In the genomic region with DNA sequence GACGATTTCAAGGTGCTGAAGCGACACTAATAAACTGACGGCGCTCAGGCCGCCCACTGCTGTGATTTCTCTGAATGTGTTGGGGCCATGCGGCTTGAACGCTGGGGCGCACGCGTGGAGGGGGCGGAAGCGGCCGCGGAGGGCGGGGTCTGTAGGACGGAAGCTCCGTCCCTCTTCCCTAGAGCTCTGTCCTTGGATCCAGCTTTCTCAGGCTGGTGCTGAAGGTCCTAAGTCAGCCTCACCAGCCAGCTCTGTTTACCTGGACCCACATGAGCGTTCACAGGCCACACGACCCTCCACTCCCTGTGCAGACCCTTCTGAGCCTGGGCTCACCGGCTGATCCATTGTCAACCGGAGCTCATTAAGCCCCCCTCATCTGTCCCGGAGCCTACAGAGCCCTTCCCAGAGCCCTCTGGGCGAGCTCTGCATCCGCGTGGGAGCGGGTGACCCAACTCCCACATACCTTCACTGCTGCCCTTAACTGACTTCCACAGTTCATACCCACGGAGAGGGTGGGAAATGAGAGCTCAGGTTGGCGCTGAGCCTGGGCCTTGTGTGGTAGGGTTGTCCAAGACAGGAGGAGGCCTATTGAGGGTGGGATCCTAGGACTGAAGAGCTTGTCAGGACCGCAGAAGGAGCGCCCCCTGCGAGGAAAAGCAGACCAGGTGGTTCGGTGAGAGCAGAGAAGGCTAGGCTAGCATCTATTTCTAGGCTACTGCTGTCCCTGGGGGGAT, we compare ENCODE assay signal across 8 mouse cellular contexts. TPM values are rescaled to one million over a fixed set of nuclear protein-coding genes. Genes with fewer than 3 reads are reported as not detected.
A peak's percentile ranks its signal among the peaks of the same experiment; 100 is the strongest.
DNase-seq lines count a peak whose midpoint lies in the region; ATAC-seq and TF ChIP-seq lines count a peak whose summit lies in the region.

Tex22 (plus strand) TSS at position 174 of the 734 bp plus-strand sequence.

- 6% methylated on average over 32 of the region's 32 CpGs for WGBS in hindbrain, embryonic 11.5 days
- WGBS in lung, postnatal 0 days: 5% methylated on average over 32 of the region's 32 CpGs

- H3K4me2 ChIP-seq in hindbrain, embryonic 11.5 days (replicated peaks; ENCODE audit: low read depth, low read length): peak within 1 kb of the TSS; percentile 80
- H3K4me2 ChIP-seq in lung, postnatal 0 days (replicated peaks; ENCODE audit: low read depth, low read length): peak within 1 kb of the TSS; percentile 94

- peaks cover 5% of the 10 kb centered on the region for H3K4me1 ChIP-seq in hindbrain, embryonic 11.5 days (replicated peaks; ENCODE audit: control insufficient read depth, insufficient read depth, low read length)
- peaks cover 6% of the 10 kb centered on the region; the same call in 1 of the 2 replicates for H3K4me1 ChIP-seq in lung, postnatal 0 days (ENCODE audit: insufficient read depth, low read depth, low read length)

- TF ChIP-seq CTCF in lung, postnatal 0 days (IDR thresholded peaks at IDR 0.05): no peak

- no peak for TF ChIP-seq EP300 in lung, postnatal 0 days (IDR thresholded peaks at IDR 0.05)

- H3K9me3 ChIP-seq in hindbrain, embryonic 11.5 days (ENCODE audit: control insufficient read depth, low read length): no peaks in the 10 kb centered on the region
- H3K9me3 ChIP-seq in lung, postnatal 0 days (ENCODE audit: low read length): no peaks in the 10 kb centered on the region

- no peaks in the 10 kb centered on the region for H3K27me3 ChIP-seq in hindbrain, embryonic 11.5 days (ENCODE audit: control insufficient read depth, insufficient read depth, low read length)
- no peaks in the 10 kb centered on the region for H3K27me3 ChIP-seq in lung, postnatal 0 days (replicated peaks; ENCODE audit: insufficient read depth, low read length)

- H3K27ac ChIP-seq in hindbrain, embryonic 11.5 days (ENCODE audit: low read depth, low read length): peak within 1 kb of the TSS; percentile 87
- peak within 1 kb of the TSS; percentile 75 for H3K27ac ChIP-seq in lung, postnatal 0 days (ENCODE audit: low read length)

- DNase-seq in MN1 (ENCODE audit: low spot score): peak; percentile 79
- DNase-seq in cerebellum, postnatal 10 days: peak; percentile 92 to 95
- DNase-seq in frontal cortex, postnatal 10 days (ENCODE audit: low spot score in 2 of 2): peak; percentile 80 to 83
- peak; percentile 87 for DNase-seq in hindbrain, embryonic 11.5 days (ENCODE audit: low spot score)
- DNase-seq in layer of hippocampus, postnatal 10 days (ENCODE audit: low spot score in 2 of 2): peak; percentile 84 to 91
- peak; percentile 86 for DNase-seq in lung, postnatal 0 days (ENCODE audit: low spot score)
- DNase-seq in ovary, postnatal 14 days (ENCODE audit: low spot score): peak; percentile 76
- peak; percentile 65 to 75 for DNase-seq in thymus, postnatal 10 days (ENCODE audit: low spot score in 2 of 2)

- H3K4me3 ChIP-seq in hindbrain, embryonic 11.5 days (ENCODE audit: low read depth, low read length): peak within 1 kb of the TSS; percentile 46
- H3K4me3 ChIP-seq in lung, postnatal 0 days (ENCODE audit: low read depth, low read length): peak within 1 kb of the TSS; percentile 51

- peak within 1 kb of the TSS; percentile 66 for H3K9ac ChIP-seq in hindbrain, embryonic 11.5 days (ENCODE audit: low read depth, low read length)
- peak within 1 kb of the TSS; percentile 43 for H3K9ac ChIP-seq in lung, postnatal 0 days (replicated peaks; ENCODE audit: low read depth)

- peak; percentile 91 for ATAC-seq in hindbrain, embryonic 11.5 days (ENCODE audit: low FRiP score)
- peak; percentile 93 for ATAC-seq in lung, postnatal 0 days

- 0 out of 2 replicates have a peak, but pooled peaks cover 5% of the 10 kb centered on the region for H3K36me3 ChIP-seq in hindbrain, embryonic 11.5 days (ENCODE audit: control insufficient read depth, insufficient read depth, low read length)
- H3K36me3 ChIP-seq in lung, postnatal 0 days (ENCODE audit: insufficient read depth, low read length): no peaks in the 10 kb centered on the region; the same call in none of the 2 replicates

RNA-seq across cellular contexts. Expression of gene Tex22, which starts in this region (rescaled TPM):
- 0.26 TPM in 1 of 2 replicates, not detected in the other for polyA plus RNA-seq in hindbrain, embryonic 11.5 days (2014; fragmentation: Nextera tagmentation; extraction: Ambion mirVana)
- under 1 TPM; 0.45 to 0.64 TPM for total RNA-seq in layer of hippocampus, postnatal 10 days (2021)
- polyA plus RNA-seq in lung, postnatal 0 days (2015; fragmentation: Nextera tagmentation; extraction: Ambion mirVana): not detected in 2 replicates

Comparison
In these comparisons a context has a peak if more than half of its experiments do, and no peak if none do; other contexts are left out.
1. Peak in every context shown above with its lines: DNase-seq, ATAC-seq, H3K4me3 ChIP-seq and H3K27ac ChIP-seq.
2. Peak in DNase-seq, ATAC-seq, H3K4me3 ChIP-seq, H3K27ac ChIP-seq, H3K9ac ChIP-seq and H3K4me2 ChIP-seq in hindbrain, embryonic 11.5 days; RNA of the gene not detected or under 1 TPM.
3. Peak in DNase-seq in layer of hippocampus, postnatal 10 days; RNA of the gene not detected or under 1 TPM.
4. Peak in DNase-seq, ATAC-seq, H3K4me3 ChIP-seq, H3K27ac ChIP-seq, H3K9ac ChIP-seq and H3K4me2 ChIP-seq in lung, postnatal 0 days; RNA of the gene not detected or under 1 TPM.